In genomic region chr2:74578843-74579489, GRCm38 (mm10) we compare ENCODE assay signal across 7 mouse cellular contexts. TPM values are rescaled to one million over a fixed set of nuclear protein-coding genes. Genes with fewer than 3 reads are reported as not detected.
DNase-seq lines count a peak whose midpoint lies in the region; ATAC-seq lines count a peak whose summit lies in the region.

TSS of gene Lnpk (minus strand) at chr2:74579435.

- intact Hi-C loops in left cerebral cortex, postnatal 36 days (cut with DNase I), result no loop called here

- H3K4me3 ChIP-seq in intestine, embryonic 15.5 days (replicated peaks), result peak within 1 kb of the TSS; percentile 99
- H3K4me3 ChIP-seq in midbrain, embryonic 11.5 days (ENCODE audit: low read depth, low read length), result peak within 1 kb of the TSS; percentile 98

- H3K4me2 ChIP-seq in intestine, embryonic 15.5 days (replicated peaks), result peak within 1 kb of the TSS; percentile 89
- peak within 1 kb of the TSS; percentile 82 for H3K4me2 ChIP-seq in midbrain, embryonic 11.5 days

- WGBS in intestine, embryonic 15.5 days, result under 1% methylated on average over 34 of the region's 34 CpGs
- WGBS in midbrain, embryonic 11.5 days, result under 1% methylated on average over 34 of the region's 34 CpGs

- H3K36me3 ChIP-seq in intestine, embryonic 15.5 days, result no peaks in the 10 kb centered on the region
- no peaks in the 10 kb centered on the region for H3K36me3 ChIP-seq in midbrain, embryonic 11.5 days (ENCODE audit: control insufficient read depth, insufficient read depth, low read length)

- peak; percentile 100 for ATAC-seq in intestine, embryonic 15.5 days
- ATAC-seq in midbrain, embryonic 11.5 days (ENCODE audit: low FRiP score), result peak; percentile 99

- H3K27ac ChIP-seq in intestine, embryonic 15.5 days, result peak within 1 kb of the TSS; percentile 79
- H3K27ac ChIP-seq in midbrain, embryonic 11.5 days (ENCODE audit: low read depth, low read length), result peak within 1 kb of the TSS; percentile 54; the same call in 1 of the 2 replicates

- H3K27me3 ChIP-seq in intestine, embryonic 15.5 days (replicated peaks), result no peaks in the 10 kb centered on the region
- no peaks in the 10 kb centered on the region for H3K27me3 ChIP-seq in midbrain, embryonic 11.5 days (ENCODE audit: control insufficient read depth, insufficient read depth, low read length)

- peak; percentile 92 for DNase-seq in adrenal gland, adult 18-20 months (ENCODE audit: low spot score in 2 of 2)
- DNase-seq in embryo, embryonic 11 days, result peak; percentile 96
- peak; percentile 93 for DNase-seq in gastrocnemius, postnatal 25 days
- DNase-seq in left cerebral cortex, postnatal 36 days (ENCODE audit: low spot score in 2 of 2), result peak; percentile 93 to 96
- peak; percentile 98 for DNase-seq in midbrain, embryonic 11.5 days (ENCODE audit: low spot score, missing footprints)
- peak; percentile 83 for DNase-seq in skeletal muscle tissue, adult 2 months (ENCODE audit: low read depth, low spot score)

- no peaks in the 10 kb centered on the region for H3K9me3 ChIP-seq in intestine, embryonic 15.5 days
- H3K9me3 ChIP-seq in midbrain, embryonic 11.5 days (ENCODE audit: control insufficient read depth, low read length), result no peaks in the 10 kb centered on the region

- H3K4me1 ChIP-seq in intestine, embryonic 15.5 days (replicated peaks), result no peaks in the 10 kb centered on the region; the same call in 1 of the 2 replicates
- peaks cover 11% of the 10 kb centered on the region; the same call in 1 of the 2 replicates for H3K4me1 ChIP-seq in midbrain, embryonic 11.5 days (ENCODE audit: control insufficient read depth, insufficient read depth, low read length)

- peak within 1 kb of the TSS; percentile 93 for H3K9ac ChIP-seq in intestine, embryonic 15.5 days
- peak within 1 kb of the TSS; percentile 94 for H3K9ac ChIP-seq in midbrain, embryonic 11.5 days (ENCODE audit: low read length)

RNA-seq across cellular contexts. Expression of gene Lnpk, which starts in this region (rescaled TPM):
- 10 to 100 TPM; 13.2 to 14.3 TPM for total RNA-seq in adrenal gland, adult 18-20 months (2021)
- total RNA-seq in gastrocnemius, postnatal 25 days (2021), result 10 to 100 TPM; 43.6 to 48.4 TPM
- polyA plus RNA-seq in intestine, embryonic 15.5 days (2015; fragmentation: Nextera tagmentation; extraction: Ambion mirVana), result 19.0 and 25.7 TPM in 2 replicates
- total RNA-seq in left cerebral cortex, postnatal 36 days (2021), result 10 to 100 TPM; 70.4 to 78.0 TPM
- polyA plus RNA-seq in midbrain, embryonic 11.5 days (2014; fragmentation: Nextera tagmentation; extraction: Ambion mirVana), result 56.2 and 58.4 TPM in 2 replicates

Comparison
In these comparisons a context has a peak if more than half of its experiments do, and no peak if none do; other contexts are left out.
1. Peak in every context shown above with its lines: DNase-seq, ATAC-seq, H3K4me3 ChIP-seq and H3K27ac ChIP-seq.